Mouse (Mus musculus) erythroblast, embryonic 14.5 days (primary cell): ENCODE data around the gene Cox15. TPM values are rescaled to one million over a fixed set of nuclear protein-coding genes. Genes with fewer than 3 reads are reported as not detected.

Source experiments
- H3K27me3 ChIP-seq: 2 replicates; pipeline ENCODE4 v1.6.1; 2012; ENCODE audit warnings: inconsistent platforms; ENCODE audit not compliant: control insufficient read depth
- H3K36me3 ChIP-seq: 2 replicates; pipeline ENCODE4 v1.6.1; 2012; ENCODE audit warnings: mild to moderate bottlenecking, inconsistent platforms; ENCODE audit not compliant: control insufficient read depth
- H3K4me1 ChIP-seq: 2 replicates; pipeline ENCODE4 v1.6.1; 2012; ENCODE audit warnings: inconsistent platforms; ENCODE audit not compliant: control insufficient read depth
- H3K4me3 ChIP-seq: replicated peaks from 2 replicates; pipeline ENCODE3; 2012; ENCODE audit warnings: moderate library complexity, mild to moderate bottlenecking, inconsistent platforms
- H3K9me3 ChIP-seq: 2 replicates; pipeline ENCODE4 v1.6.1; 2012; ENCODE audit warnings: low read length, inconsistent platforms, mixed read lengths; ENCODE audit not compliant: control insufficient read depth
- GATA1 ChIP-seq: IDR thresholded peaks from 2 replicates; pipeline ENCODE4 v1.6.1; 2012; ENCODE audit warnings: low read length, inconsistent platforms, mixed read lengths
- TAL1 ChIP-seq: IDR thresholded peaks from 3 replicates; pipeline ENCODE4 v1.6.1; 2012; ENCODE audit warnings: low read length, inconsistent platforms, mixed read lengths
- polyA plus RNA-seq: library from polyadenylated mRNA; stranded (reverse); fragments of >175 nt; gene quantifications from 2 replicates; pipeline ENCODE4 v1.2.3, GENCODE M21; 2012

The Cox15 gene
- polyA plus RNA-seq, 1 experiment = 0.39 TPM

GRCm38 (mm10) chr19:43781980-43782379 is 29.2 kb upstream of the Cox15 start, which contains the start of gene Abcc2:
TSS of gene Abcc2 (plus strand) at chr19:43782192.
- Histone ChIP-seq H3K4me3 (peak within 1 kb of the TSS; percentile 43), H3K36me3 (no peaks in the 10 kb centered on the region), H3K4me1 (no peaks in the 10 kb centered on the region), H3K9me3 (no peaks in the 10 kb centered on the region), H3K27me3 (no peaks in the 10 kb centered on the region)
- TF ChIP-seq TAL1 (no peak), GATA1 (no peak)

DNA sequence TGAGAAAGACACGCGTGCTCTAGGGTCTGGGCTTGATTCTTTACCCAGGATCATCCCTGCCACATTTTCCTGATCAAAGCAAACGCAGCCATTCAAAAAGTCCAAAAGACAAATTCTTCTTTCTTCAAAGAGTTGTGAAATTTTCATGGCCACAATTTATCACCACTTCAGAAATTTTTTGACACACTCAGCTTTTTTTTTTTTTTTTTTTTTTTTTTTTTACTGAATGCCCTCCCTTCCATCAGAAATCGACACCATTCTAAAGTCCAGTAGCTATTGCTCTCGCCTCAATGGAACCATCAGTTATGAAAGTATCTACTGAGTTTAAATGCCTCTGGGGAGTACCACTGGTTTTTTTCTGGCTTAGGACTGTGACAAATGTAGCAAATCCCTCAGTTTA is 27.6 kb upstream of the Cox15 start:
- Histone ChIP-seq H3K9me3 (no peaks in the 10 kb centered on the region), H3K4me3 (no peak overlapping the region), H3K36me3 (no peaks in the 10 kb centered on the region), H3K4me1 (no peaks in the 10 kb centered on the region), H3K27me3 (no peaks in the 10 kb centered on the region)
- TF ChIP-seq GATA1 (no peak), TAL1 (no peak)

DNA sequence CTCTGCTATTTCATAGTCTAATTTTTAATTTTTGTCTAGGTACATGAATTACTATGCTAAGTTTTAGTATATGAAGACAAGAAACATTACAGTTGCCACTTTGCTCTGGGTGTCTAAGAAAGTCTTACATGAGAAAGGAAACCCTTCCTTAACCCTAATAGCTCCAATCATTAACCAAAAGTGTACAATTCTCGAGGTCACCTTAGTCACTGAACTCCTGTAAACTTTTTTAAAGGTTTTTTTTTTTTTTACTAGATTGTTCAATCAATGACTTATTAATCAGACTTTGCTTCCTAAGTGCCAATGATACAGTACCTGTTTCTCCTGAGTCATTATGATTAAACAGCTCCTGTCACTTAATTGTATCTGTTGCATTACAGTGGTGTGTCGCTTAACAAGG is 24.5 kb upstream of the Cox15 start:
- TF ChIP-seq TAL1 = no peak
- Histone ChIP-seq H3K36me3 (no peaks in the 10 kb centered on the region), H3K27me3 (no peaks in the 10 kb centered on the region), H3K9me3 (no peaks in the 10 kb centered on the region), H3K4me3 (no peak overlapping the region), H3K4me1 (no peaks in the 10 kb centered on the region)

- Histone ChIP-seq H3K27me3 (no peaks in the 10 kb centered on the region), H3K4me3 (no peak overlapping the region), H3K9me3 (no peaks in the 10 kb centered on the region), H3K4me1 (no peaks in the 10 kb centered on the region; the same call in 1 of the 2 replicates), H3K36me3 (no peaks in the 10 kb centered on the region)
- TF ChIP-seq GATA1 (no peak), TAL1 (no peak)
Measured at GRCm38 (mm10) chr19:43776561-43776960, 23.8 kb upstream of the Cox15 start.

GRCm38 (mm10) chr19:43775433-43775832 is 22.6 kb upstream of the Cox15 start:
- H3K27me3 ChIP-seq = no peaks in the 10 kb centered on the region
- no peak for TF ChIP-seq TAL1
- TF ChIP-seq GATA1 = no peak
- H3K4me3 ChIP-seq = no peak overlapping the region
- H3K9me3 ChIP-seq = no peaks in the 10 kb centered on the region
- no peaks in the 10 kb centered on the region for H3K36me3 ChIP-seq
- H3K4me1 ChIP-seq = no peaks in the 10 kb centered on the region; the same call in 1 of the 2 replicates

GRCm38 (mm10) chr19:43772311-43772710 is 19.5 kb upstream of the Cox15 start:
- no peaks in the 10 kb centered on the region for H3K9me3 ChIP-seq
- no peaks in the 10 kb centered on the region; the same call in 1 of the 2 replicates for H3K4me1 ChIP-seq
- H3K36me3 ChIP-seq = peaks cover 4% of the 10 kb centered on the region
- H3K27me3 ChIP-seq = no peaks in the 10 kb centered on the region
- no peak overlapping the region for H3K4me3 ChIP-seq
- TF ChIP-seq GATA1 (no peak), TAL1 (no peak)

GRCm38 (mm10) chr19:43771499-43771969 is 18.7 kb upstream of the Cox15 start:
- peaks cover 4% of the 10 kb centered on the region for H3K36me3 ChIP-seq
- H3K27me3 ChIP-seq = no peaks in the 10 kb centered on the region
- H3K4me1 ChIP-seq = no peaks in the 10 kb centered on the region; the same call in 1 of the 2 replicates
- no peak overlapping the region for H3K4me3 ChIP-seq
- H3K9me3 ChIP-seq = no peaks in the 10 kb centered on the region
- TF ChIP-seq TAL1 (no peak), GATA1 (no peak)

GRCm38 (mm10) chr19:43770584-43770983 is 17.8 kb upstream of the Cox15 start:
- H3K36me3 ChIP-seq = peaks cover 4% of the 10 kb centered on the region
- TF ChIP-seq TAL1 (no peak), GATA1 (no peak)

GRCm38 (mm10) chr19:43769366-43769960 is 16.7 kb upstream of the Cox15 start:
- TF ChIP-seq GATA1 (no peak), TAL1 (no peak)
- Histone ChIP-seq H3K4me1 (no peaks in the 10 kb centered on the region; the same call in 1 of the 2 replicates), H3K27me3 (no peaks in the 10 kb centered on the region)

More at GRCm38 (mm10) chr19:43770584-43770983, 17.8 kb upstream of the Cox15 start:
- Histone ChIP-seq H3K4me3 (no peak overlapping the region), H3K4me1 (no peaks in the 10 kb centered on the region; the same call in 1 of the 2 replicates), H3K9me3 (no peaks in the 10 kb centered on the region), H3K27me3 (no peaks in the 10 kb centered on the region)

More at GRCm38 (mm10) chr19:43769366-43769960, 16.7 kb upstream of the Cox15 start:
- Histone ChIP-seq H3K36me3 (peaks cover 4% of the 10 kb centered on the region), H3K9me3 (no peaks in the 10 kb centered on the region), H3K4me3 (no peak overlapping the region)
